Mouse (Mus musculus): ENCODE measurements around the gene Hoxa11.

DNA sequence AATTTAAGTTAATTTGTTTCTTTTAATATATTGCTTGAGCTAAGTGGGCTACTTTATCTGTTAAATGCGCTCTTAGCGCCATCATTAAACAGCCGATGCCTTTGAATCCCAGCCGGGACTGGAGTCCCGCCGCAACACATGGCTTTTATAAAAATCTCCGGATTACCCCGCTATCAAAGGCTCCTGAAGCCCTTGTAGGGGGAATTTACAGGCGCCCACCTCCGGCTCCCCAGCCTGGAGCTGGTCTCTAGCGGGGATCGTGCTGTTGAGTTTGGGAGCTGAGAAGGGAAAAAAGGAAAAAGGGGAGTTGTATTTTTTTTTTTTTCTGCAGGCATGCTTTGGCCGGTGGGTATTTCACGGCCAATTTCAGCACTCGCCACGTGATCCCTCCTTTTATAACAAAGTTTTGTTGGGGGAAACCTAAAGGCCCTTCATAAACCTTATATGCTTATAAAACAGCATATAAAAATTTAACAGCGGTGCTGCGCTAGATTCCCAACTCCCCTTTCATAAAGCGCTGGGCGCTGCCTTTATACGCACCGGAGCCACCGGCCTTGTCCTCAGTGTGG is 1.1 kb downstream of the Hoxa11 start:
- TF ChIP-seq CTCF (IDR thresholded peaks at IDR 0.05; ENCODE audit: borderline replicate concordance, insufficient read depth, low read depth, low read length): no peak
- no peak for TF ChIP-seq POLR2A (IDR thresholded peaks at IDR 0.05; ENCODE audit: borderline replicate concordance, insufficient read depth, low read length)

Data from cerebellum, adult 2 months (tissue).